Mouse (Mus musculus): ENCODE data around the gene Tmem86a. TPM values are rescaled to one million over a fixed set of nuclear protein-coding genes. Genes with fewer than 3 reads are reported as not detected.

The Tmem86a gene
- polyA plus RNA-seq, 1 experiment from 2014 or later = 19.7 TPM

DNA sequence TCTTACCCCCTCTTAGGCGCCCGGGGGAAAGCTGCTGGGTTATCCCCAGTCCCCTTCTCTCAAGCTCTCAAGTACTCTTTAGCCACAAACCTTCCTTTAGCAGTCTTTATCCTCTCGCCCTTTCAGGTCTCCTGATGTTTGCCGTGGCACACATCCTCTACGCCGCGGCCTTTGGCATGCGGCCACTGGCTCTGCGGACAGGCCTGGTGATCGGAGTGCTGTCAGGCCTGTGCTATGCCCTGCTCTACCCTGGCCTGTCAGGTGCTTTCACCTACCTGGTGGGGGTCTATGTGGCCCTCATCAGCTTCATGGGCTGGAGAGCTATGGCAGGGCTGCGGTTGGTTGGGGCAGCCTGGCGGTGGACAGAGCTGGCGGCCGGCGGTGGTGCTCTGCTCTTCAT, 2.9 kb downstream of the Tmem86a start:
- Histone ChIP-seq H3K27ac (no peak overlapping the region; the same call in 1 of the 2 replicates), H3K27me3 (no peaks in the 10 kb centered on the region), H3K4me1 (replicated peaks) (peaks cover 27% of the 10 kb centered on the region), H3K9me3 (replicated peaks) (no peaks in the 10 kb centered on the region), H3K9ac (no peak overlapping the region), H3K36me3 (0 out of 2 replicates have a peak, but pooled peaks cover 3% of the 10 kb centered on the region), H3K4me3 (no peak overlapping the region), H3K4me2 (no peak overlapping the region)
- WGBS = 89% methylated on average over 15 of the region's 15 CpGs
- no peak for ATAC-seq (replicated peaks; ENCODE audit: insufficient number of reproducible peaks, insufficient read depth, low FRiP score, low read depth)

DNA sequence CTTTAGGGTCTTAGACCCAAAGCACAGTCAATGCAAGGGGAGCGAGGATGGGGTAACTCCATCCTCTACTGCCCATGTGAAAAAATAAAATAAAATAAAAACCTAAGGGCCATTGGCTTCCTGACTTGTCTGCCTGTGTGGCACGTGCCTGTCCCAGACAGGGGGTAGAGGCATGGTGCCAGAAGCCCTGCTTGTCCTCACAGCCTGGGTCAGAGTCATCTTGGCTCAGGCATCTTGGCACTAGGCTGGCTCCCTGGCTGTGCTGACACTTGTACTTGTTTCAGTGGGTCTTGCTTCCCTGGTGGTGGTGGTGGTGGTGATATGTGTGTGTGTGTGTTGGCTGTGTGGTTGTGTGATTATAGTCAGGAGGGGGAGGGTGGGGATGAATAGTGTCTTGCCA, 4.3 kb downstream of the Tmem86a start:
- Histone ChIP-seq H3K4me3 (no peak overlapping the region), H3K9ac (no peak overlapping the region), H3K27me3 (no peaks in the 10 kb centered on the region), H3K27ac (no peak overlapping the region), H3K4me1 (replicated peaks) (peaks cover 33% of the 10 kb centered on the region), H3K36me3 (0 out of 2 replicates have a peak, but pooled peaks cover 3% of the 10 kb centered on the region), H3K9me3 (replicated peaks) (no peaks in the 10 kb centered on the region), H3K4me2 (no peak overlapping the region)
- ATAC-seq (replicated peaks; ENCODE audit: insufficient number of reproducible peaks, insufficient read depth, low FRiP score, low read depth) = no peak
- 61% methylated on average over 2 of the region's 2 CpGs for WGBS

DNA sequence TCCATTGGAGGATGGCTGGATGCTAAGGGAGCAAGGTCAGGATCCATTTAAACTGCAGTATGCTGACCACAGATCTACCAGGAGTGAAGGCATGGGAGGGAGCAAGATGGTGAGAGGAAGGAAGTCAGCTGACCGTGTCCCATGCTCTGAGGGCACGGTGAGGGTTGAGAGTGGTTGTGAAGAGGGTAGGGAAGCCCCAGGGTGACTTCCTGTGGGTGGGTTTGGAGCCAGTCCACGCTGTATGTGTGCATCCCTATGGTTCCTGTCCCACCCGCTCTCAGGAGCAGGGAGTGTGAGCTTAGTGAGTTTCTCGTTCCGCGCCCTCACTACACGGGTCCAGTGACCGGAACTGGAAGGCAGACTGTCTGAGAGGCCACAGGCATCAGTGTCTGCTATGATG, 5.3 kb downstream of the Tmem86a start:
- H3K9ac ChIP-seq = no peak overlapping the region
- H3K4me1 ChIP-seq (replicated peaks) = peaks cover 33% of the 10 kb centered on the region
- H3K4me3 ChIP-seq = no peak overlapping the region
- no peak overlapping the region for H3K27ac ChIP-seq
- ATAC-seq (replicated peaks; ENCODE audit: insufficient number of reproducible peaks, insufficient read depth, low FRiP score, low read depth) = no peak
- H3K4me2 ChIP-seq = no peak overlapping the region
- 73% methylated on average over 9 of the region's 9 CpGs for WGBS
- H3K27me3 ChIP-seq = no peaks in the 10 kb centered on the region
- 0 out of 2 replicates have a peak, but pooled peaks cover 3% of the 10 kb centered on the region for H3K36me3 ChIP-seq
- no peaks in the 10 kb centered on the region for H3K9me3 ChIP-seq (replicated peaks)

DNA sequence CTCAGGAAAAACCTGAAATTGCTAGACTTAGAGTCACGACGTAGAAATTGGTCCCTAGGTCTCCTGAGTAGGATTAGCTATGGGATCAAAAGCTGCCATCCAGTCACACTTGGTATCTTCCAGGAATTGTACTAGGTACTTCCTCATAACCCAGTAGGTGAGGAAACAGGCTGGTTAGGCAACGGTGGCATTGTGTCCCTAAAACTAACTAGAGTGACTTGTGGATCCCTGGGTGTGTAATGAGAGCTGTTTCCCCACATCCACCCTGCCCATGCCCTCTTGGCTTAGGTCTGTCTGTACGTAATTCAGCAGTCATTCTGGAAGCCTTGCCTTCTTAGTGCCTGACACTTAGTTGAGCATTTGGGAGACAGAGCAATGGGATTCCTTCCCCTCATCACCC, 5.9 kb downstream of the Tmem86a start:
- Histone ChIP-seq H3K9me3 (replicated peaks) (no peaks in the 10 kb centered on the region), H3K4me3 (no peak overlapping the region), H3K4me1 (replicated peaks) (peaks cover 29% of the 10 kb centered on the region), H3K36me3 (0 out of 2 replicates have a peak, but pooled peaks cover 3% of the 10 kb centered on the region), H3K9ac (no peak overlapping the region), H3K27me3 (no peaks in the 10 kb centered on the region), H3K4me2 (no peak overlapping the region), H3K27ac (no peak overlapping the region)
- 78% methylated on average over 4 of the region's 4 CpGs for WGBS
- no peak for ATAC-seq (replicated peaks; ENCODE audit: insufficient number of reproducible peaks, insufficient read depth, low FRiP score, low read depth)

DNA sequence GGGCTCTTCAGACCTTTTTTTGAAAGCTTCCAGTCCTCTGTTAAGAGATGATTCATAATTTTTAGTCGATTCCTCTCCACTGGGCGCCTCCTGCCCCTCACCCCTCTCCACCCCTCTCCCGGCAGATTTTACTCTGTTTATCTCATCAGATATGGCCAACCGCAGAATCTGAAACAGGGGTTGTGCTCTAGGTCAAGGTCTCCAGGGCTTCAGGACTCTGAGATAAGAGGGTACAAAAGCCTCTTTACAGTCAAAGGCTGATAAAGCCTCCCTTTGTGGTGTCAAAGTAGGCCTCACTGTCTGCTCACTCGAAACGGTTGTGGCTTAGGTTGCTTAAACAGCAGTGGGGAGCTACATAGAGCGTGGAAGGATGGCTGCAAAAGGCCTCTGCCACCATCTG, 8.9 kb downstream of the Tmem86a start:
- no peak overlapping the region for H3K27ac ChIP-seq
- 37% methylated on average over 7 of the region's 7 CpGs for WGBS

DNA sequence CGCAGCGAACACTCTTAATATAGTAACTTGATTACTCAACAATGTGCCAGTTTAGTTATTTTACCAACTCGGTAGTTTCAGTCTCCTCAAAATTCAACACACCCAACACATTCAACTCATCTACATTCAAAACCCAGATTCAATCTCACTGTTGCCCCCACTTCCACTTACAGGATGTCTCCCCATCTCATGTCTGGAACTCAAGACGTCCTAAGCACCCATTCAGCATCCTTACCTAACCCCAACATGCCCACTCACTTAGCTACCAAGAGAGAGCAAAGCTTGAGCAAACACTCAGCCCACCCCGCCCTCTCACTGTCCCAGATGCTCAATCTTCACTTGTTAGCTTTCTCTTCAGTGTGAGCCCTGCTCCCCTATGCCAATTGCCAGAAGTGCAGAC, 11.2 kb downstream of the Tmem86a start:
- H3K9ac ChIP-seq = no peak overlapping the region
- H3K9me3 ChIP-seq (replicated peaks) = no peaks in the 10 kb centered on the region
- no peaks in the 10 kb centered on the region for H3K36me3 ChIP-seq
- H3K27ac ChIP-seq = no peak overlapping the region
- no peak for ATAC-seq (replicated peaks; ENCODE audit: insufficient number of reproducible peaks, insufficient read depth, low FRiP score, low read depth)
- no peaks in the 10 kb centered on the region for H3K27me3 ChIP-seq
- H3K4me3 ChIP-seq = no peak overlapping the region
- H3K4me1 ChIP-seq (replicated peaks) = peaks cover 9% of the 10 kb centered on the region; the same call in 1 of the 2 replicates
- no peak overlapping the region for H3K4me2 ChIP-seq
- 57% methylated on average over 5 of the region's 5 CpGs for WGBS

More for the DNA sequence above, 8.9 kb downstream of the Tmem86a start:
- no peak for ATAC-seq (replicated peaks; ENCODE audit: insufficient number of reproducible peaks, insufficient read depth, low FRiP score, low read depth)
- H3K4me3 ChIP-seq = no peak overlapping the region
- no peak overlapping the region for H3K9ac ChIP-seq
- no peaks in the 10 kb centered on the region for H3K9me3 ChIP-seq (replicated peaks)
- no peaks in the 10 kb centered on the region for H3K36me3 ChIP-seq
- peaks cover 10% of the 10 kb centered on the region; the same call in 1 of the 2 replicates for H3K4me1 ChIP-seq (replicated peaks)
- H3K4me2 ChIP-seq = no peak overlapping the region
- H3K27me3 ChIP-seq = no peaks in the 10 kb centered on the region

DNA sequence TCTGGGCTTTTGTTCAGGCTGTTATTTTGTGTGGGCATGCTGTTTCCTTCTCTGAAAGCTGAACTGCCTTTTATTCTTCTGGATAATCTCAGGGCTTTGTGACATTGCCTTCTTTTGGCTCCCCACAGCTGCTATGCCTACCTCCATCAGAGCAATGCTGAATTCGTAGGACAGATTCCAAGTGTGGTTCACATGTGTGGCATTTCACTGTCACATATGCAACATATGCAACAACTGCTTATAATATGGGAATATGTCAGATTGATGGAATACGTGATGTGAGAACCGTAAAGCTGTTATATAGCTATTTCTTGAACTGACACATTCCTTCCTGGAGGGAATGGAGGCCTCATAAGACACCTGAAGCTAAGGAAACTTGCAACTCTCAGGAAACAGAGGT, 16.5 kb downstream of the Tmem86a start:
- ATAC-seq (replicated peaks; ENCODE audit: insufficient number of reproducible peaks, insufficient read depth, low FRiP score, low read depth) = no peak
- Histone ChIP-seq H3K27me3 (no peaks in the 10 kb centered on the region), H3K36me3 (no peaks in the 10 kb centered on the region), H3K4me2 (no peak overlapping the region), H3K4me3 (no peak overlapping the region), H3K9ac (no peak overlapping the region), H3K9me3 (replicated peaks) (no peaks in the 10 kb centered on the region), H3K27ac (no peak overlapping the region), H3K4me1 (replicated peaks) (no peaks in the 10 kb centered on the region)
- 73% methylated on average over 3 of the region's 3 CpGs for WGBS

DNA sequence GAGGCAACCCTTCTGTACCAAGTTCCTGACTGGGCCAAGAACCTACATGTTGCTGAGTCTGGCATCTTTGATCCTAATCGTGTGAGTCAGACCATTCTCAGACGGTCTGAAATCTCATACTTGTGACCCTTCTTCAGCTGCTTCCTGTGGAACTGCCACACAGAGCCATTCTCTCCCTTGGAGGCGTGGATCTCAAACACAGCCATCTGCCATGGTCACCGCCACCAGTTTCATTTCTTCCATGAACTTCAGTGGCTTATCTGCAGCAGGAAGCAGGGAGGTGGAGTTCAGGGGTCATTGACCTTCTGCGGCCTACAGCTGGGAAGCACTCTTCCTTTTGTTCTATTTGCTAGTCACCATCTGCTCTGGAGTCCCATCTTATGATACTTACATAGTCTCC, 17.5 kb downstream of the Tmem86a start:
- Histone ChIP-seq H3K27ac (no peak overlapping the region), H3K4me1 (replicated peaks) (peaks cover 1% of the 10 kb centered on the region; the same call in 1 of the 2 replicates), H3K4me2 (no peak overlapping the region), H3K9me3 (replicated peaks) (no peaks in the 10 kb centered on the region), H3K9ac (no peak overlapping the region), H3K36me3 (no peaks in the 10 kb centered on the region), H3K4me3 (no peak overlapping the region), H3K27me3 (no peaks in the 10 kb centered on the region)
- 58% methylated on average over 5 of the region's 5 CpGs for WGBS
- ATAC-seq (replicated peaks; ENCODE audit: insufficient number of reproducible peaks, insufficient read depth, low FRiP score, low read depth) = no peak

DNA sequence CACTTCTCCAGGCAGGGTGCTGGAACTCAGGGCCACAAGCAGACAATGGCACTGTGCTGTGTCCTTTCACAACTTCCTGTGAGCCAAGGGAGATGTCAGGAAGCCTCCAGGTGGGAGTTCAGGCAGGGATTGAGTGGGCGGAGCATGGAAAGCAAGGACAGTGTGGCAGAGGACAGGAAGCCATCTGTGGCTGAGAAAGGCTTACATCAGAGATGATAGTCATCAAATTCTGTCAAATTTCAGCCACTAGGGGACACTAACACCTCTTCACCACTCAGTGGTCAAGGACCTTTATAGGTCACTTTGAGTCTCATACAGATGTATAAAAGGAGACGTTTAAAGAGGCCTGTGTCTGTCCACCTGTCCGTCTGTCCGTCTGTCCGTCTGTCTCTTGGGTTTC, 22.1 kb downstream of the Tmem86a start:
- Histone ChIP-seq H3K4me3 (no peak overlapping the region), H3K9ac (no peak overlapping the region), H3K27ac (no peak overlapping the region), H3K4me1 (replicated peaks) (peaks cover 14% of the 10 kb centered on the region), H3K27me3 (no peaks in the 10 kb centered on the region), H3K9me3 (replicated peaks) (no peaks in the 10 kb centered on the region), H3K36me3 (no peaks in the 10 kb centered on the region), H3K4me2 (no peak overlapping the region)
- WGBS = 76% methylated on average over 5 of the region's 5 CpGs
- ATAC-seq (replicated peaks; ENCODE audit: insufficient number of reproducible peaks, insufficient read depth, low FRiP score, low read depth) = 0 out of 2 replicates have a peak, but pooled peaks have one; percentile 10

DNA sequence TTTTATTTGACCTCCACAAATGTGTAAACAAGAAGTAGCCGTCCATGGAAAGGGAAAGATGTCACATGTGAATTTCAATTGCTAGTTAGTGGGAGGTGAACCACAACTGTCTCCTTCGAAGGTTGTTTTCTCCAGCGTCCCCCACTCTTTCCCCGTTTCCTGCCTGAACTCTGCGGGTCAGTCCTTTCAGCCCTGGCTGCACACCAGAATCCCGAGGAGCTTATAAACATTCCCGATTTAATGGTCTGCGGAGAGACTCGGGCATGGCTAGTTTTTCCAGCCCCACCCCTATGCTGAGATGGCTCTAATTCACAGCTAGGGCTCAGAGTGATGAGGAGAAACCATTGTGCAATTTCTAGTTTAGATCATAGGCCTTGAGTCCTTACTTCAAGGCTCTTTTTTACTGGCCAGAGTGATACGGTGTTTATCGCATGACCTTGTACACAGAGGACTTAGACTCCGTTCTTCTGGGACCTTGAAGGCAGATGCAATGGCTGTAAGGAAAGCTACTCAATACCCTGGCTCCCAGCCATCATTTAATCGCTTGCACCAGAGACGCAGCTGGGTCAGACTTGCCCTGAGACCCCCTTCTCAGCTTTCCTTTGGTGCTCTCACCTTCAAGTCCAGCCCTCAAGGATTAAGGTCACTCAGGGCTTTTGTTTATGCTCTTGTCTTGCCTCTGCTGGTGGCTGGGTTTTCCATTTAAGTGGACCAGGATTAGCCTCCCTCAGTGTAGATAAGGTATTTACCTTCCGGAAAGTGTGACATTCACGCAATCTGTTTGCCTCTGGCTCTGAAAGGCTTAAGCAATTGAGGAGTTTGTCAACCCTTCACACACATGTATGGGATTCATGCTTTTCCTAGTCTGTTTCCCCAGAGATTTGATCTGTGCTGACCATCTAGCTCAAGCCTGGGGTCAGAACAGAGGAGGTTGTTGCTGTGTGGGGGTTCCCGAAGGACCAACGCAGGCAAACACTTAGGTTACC, 23.4 kb downstream of the Tmem86a start:
- no peak overlapping the region for H3K4me3 ChIP-seq
- H3K4me2 ChIP-seq = no peak overlapping the region
- peaks cover 14% of the 10 kb centered on the region for H3K4me1 ChIP-seq (replicated peaks)
- no peak for ATAC-seq (replicated peaks; ENCODE audit: insufficient number of reproducible peaks, insufficient read depth, low FRiP score, low read depth)
- H3K36me3 ChIP-seq = no peaks in the 10 kb centered on the region
- no peak overlapping the region for H3K9ac ChIP-seq
- WGBS = 42% methylated on average over 18 of the region's 18 CpGs
- no peaks in the 10 kb centered on the region for H3K27me3 ChIP-seq
- H3K9me3 ChIP-seq (replicated peaks) = no peaks in the 10 kb centered on the region
- no peak overlapping the region for H3K27ac ChIP-seq

DNA sequence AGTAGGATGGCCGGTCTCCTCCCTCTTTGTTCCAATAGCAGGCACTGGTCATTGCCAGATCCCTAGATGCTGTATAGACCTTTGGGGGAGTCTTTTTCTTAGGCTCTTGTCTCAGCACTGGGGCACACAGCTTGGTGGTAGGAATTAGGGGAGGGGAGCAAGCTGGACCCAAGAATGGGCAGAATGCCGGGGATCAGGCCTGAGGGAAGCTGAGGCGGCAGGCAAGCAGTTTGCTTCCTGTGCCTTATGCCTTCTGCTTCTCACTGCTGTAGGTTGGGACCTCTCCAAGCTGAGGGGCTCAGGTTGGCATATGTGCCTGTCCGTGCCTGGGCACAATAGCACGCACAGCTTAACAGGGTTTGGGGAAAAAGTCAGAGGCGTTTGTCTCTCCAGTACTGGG, 25.8 kb downstream of the Tmem86a start:
- no peaks in the 10 kb centered on the region for H3K9me3 ChIP-seq (replicated peaks)
- no peaks in the 10 kb centered on the region for H3K36me3 ChIP-seq
- no peak overlapping the region for H3K4me3 ChIP-seq
- WGBS = 90% methylated on average over 6 of the region's 6 CpGs
- H3K4me2 ChIP-seq = no peak overlapping the region
- H3K4me1 ChIP-seq (replicated peaks) = peaks cover 16% of the 10 kb centered on the region
- no peak overlapping the region for H3K27ac ChIP-seq
- H3K9ac ChIP-seq = no peak overlapping the region
- ATAC-seq (replicated peaks; ENCODE audit: insufficient number of reproducible peaks, insufficient read depth, low FRiP score, low read depth) = no peak
- H3K27me3 ChIP-seq = no peaks in the 10 kb centered on the region

DNA sequence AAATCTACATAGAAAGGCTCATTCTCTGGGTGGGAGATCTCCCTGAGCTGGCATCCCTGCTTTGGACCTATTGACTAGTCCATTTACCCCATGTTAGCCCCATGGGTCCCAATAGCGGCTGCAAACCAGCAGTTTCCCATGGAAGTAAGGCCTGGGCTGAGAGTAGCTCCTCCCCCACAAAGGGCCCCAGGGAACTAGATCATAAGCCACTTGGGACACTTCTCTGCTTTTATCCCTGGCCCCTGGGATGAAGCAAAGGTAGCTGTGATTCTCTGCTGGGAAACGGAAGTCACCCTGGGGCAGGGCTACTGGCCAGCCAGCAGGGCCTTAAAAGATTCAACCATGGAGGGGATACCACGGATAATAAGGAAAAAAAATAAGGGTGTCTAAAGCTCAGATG, 26.3 kb downstream of the Tmem86a start:
- Histone ChIP-seq H3K9me3 (replicated peaks) (no peaks in the 10 kb centered on the region), H3K4me2 (no peak overlapping the region), H3K27me3 (no peaks in the 10 kb centered on the region), H3K4me1 (replicated peaks) (peaks cover 17% of the 10 kb centered on the region), H3K27ac (no peak overlapping the region), H3K9ac (no peak overlapping the region), H3K36me3 (no peaks in the 10 kb centered on the region), H3K4me3 (no peak overlapping the region)
- no peak for ATAC-seq (replicated peaks; ENCODE audit: insufficient number of reproducible peaks, insufficient read depth, low FRiP score, low read depth)
- 64% methylated on average over 3 of the region's 3 CpGs for WGBS
